Mouse (Mus musculus): ENCODE data around the gene Tnfrsf9.
"Not testable (repeated sequence)": the region's sequence is repeated elsewhere in the genome, so short reads cannot be mapped to it uniquely, and the experiment has no call there.

Gene Tnfrsf9

GRCm38 (mm10) chr4:150914290-150914733, at the start of gene Tnfrsf9, which contains the start of gene Park7:
Gene Tnfrsf9 (plus strand): TSS chr4:150914562.
Gene Park7 (minus strand): TSS chr4:150914437.
- DNase-seq (ENCODE audit: low spot score in 2 of 2) = peak; percentile 90 to 95

- no peak for DNase-seq (ENCODE audit: low spot score in 2 of 2)
Observed at GRCm38 (mm10) chr4:150865371-150865770, 49.0 kb upstream of the Tnfrsf9 start.

DNA sequence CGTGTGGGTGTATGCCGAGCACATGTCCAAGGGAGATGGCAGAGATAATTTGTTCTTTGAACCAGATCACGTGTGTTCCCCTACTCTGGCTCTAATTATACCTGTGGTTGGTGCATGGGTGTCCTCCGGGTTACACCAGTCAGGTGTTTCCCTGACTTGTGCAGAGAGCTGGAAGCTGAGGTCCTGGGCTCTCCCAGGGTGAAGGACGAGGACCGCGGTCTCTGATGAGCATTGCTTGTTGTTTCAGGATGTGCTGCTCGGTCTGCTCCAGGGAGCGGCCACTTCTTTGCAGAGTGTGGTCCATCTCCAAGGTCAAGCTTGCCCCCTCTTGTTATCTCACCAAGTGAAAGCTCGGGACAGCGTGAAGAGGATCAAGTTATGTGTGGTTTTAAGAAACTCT, 48.3 kb upstream of the Tnfrsf9 start:
- no peak for DNase-seq (ENCODE audit: low spot score in 2 of 2)

DNA sequence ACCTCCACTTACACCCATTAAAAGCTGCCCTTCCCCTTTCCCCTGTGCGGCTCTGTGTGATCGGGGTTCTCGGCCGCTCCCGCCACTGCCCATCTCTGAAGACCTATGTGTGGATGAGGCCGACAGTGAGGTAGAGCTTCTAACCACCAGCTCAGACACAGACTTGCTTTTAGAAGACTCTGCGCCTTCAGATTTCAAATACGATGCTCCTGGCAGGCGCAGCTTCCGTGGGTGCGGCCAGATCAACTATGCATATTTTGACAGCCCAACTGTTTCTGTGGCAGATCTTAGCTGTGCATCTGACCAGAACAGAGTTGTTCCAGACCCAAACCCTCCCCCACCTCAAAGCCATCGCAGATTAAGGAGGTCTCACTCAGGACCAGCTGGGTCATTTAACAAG, 47.9 kb upstream of the Tnfrsf9 start:
- DNase-seq (ENCODE audit: low spot score in 2 of 2) = no peak

DNA sequence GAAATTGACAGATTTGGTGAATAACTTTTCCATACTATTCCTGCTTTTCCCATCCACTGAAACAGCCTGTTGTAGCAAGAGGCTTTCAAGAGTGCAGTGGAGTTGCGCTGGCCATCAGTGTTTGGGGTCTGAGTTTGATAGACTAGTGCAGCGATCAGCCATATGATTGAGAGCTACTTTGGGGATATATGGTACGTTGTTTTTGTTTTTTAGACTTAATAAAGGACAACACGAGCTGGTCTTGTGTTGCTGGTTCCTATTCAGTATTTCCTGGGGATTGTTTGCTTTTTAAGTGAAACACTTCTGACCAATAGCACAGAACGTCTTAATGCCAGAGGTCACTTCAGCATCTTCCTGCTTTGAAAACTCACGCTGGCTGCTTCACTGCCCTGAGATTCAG, 46.2 kb upstream of the Tnfrsf9 start:
- DNase-seq (ENCODE audit: low spot score in 2 of 2) = no peak

DNA sequence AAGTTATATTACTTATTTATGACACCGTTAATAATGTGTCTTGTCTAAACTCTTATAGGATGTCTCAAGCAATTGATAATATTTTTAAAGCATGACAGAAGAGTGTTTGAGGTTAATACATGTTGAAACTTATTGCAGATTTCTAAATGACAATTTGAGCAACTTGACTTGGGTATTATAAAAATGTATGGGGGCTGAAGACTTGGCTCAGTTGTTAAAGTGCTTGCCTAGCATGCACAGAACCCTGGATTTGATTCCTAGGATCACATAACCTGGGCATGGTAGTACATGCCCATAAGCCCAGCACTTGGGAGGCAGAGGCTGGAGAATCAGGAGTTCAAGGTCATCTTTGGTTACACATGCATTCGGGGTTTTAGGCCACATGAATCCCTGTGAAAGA, 45.5 kb upstream of the Tnfrsf9 start:
- no peak for DNase-seq (ENCODE audit: low spot score in 2 of 2)

DNA sequence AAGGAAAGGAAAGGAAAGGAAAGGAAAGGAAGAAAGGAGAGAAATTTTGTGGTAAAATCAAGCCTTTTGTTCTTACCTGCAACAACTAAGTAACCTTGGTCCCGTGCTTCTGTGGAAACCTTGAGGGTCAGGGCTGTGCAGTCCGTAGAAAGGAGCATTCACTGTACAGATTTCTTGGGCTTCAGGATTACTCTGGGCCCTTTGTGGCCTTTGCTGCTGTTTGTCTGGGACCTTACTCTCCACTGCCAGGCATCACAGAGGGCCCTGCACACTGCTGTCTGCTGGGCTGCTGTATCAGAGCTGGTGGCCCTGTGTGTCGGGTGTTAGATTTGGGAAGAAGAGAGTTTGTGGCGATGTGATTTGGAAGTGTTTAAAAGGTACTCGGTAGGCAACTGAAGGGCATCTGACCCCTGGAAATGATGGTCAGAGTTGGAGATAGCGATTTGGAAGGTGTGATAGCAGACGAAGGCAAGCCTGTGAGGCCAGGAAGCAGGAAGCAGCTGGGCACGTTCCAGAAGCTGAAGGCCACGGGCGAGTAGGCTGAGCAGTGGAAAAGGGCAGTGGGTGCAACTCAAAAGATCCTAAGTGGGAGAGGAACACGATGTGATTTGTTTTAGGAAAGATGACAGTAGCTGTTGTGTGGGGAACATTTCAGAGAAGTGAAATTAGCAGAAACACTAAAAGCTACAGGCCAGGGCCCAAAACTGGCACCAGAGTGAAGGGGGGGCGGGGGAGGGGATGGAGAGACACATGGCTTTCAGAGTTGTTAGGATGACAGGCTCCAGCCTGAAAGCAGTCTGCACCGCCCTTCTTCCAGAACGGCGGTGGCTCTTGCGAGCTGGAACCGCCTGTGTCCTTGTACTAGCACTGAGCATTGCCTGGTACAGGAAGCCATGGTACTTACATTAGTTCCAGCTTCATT, 44.8 kb upstream of the Tnfrsf9 start:
- DNase-seq (ENCODE audit: low spot score in 2 of 2) = no peak

- no peak for DNase-seq (ENCODE audit: low spot score in 2 of 2)
Observed at GRCm38 (mm10) chr4:150870963-150871391, 43.4 kb upstream of the Tnfrsf9 start.

DNA sequence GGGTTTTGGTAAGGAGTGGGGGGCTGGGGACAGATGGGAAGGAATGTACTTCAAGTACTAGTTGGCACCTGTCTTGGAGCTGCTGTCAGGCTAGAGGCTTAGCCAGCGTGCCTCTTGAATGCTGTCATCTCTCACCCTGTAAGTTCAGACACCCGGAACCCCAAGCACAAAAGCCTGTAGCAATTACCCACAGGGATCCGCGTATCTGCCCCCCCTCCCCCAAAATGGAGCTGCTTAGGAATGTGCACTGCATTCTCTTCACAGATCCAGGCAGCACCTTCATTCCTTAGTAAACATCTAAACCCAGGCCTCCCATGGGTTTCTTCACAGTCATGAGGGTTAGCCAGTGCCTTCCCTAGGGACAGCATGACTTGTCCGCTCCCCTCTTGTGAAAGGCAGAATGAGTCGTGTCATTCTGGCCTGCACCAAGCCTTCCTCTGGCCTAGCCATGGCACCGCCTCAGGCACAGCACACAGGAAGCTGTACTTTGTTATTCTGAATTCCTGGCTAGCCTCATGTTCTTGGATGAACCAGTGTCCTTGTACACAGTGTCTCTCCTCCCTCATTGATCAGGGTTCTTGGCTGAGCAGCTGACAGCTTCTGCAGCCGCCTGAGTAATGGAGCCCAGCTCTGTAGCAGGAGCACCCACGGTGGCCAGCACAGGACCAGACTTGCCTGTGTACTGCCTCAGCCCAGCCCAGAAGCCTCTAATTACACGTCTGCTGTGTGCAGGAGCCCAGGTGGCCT, 42.8 kb upstream of the Tnfrsf9 start:
- DNase-seq (ENCODE audit: low spot score in 2 of 2) = no peak

GRCm38 (mm10) chr4:150872139-150872651, 42.2 kb upstream of the Tnfrsf9 start:
- DNase-seq (ENCODE audit: low spot score in 2 of 2) = peak in 1 of 2 experiments; percentile 49

DNA sequence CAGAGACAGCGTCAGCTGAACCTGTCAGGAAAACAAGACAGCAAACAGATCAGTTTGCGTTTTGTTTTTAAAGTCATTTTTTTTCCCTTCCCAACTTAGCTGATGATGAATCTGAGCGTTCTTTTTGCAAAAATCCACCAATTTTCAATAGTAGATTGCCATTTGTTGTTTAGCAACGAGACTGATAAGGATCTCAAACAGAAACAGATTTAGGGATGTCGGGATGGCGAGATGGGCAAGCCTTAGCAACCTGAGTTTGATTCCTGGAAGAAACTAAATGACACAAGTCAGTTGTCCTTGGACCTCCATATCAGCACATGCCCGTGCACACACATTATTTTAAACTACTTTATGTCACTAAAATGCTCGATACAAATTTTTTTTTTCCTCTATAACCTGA, 41.7 kb upstream of the Tnfrsf9 start:
- DNase-seq (ENCODE audit: low spot score in 2 of 2) = no peak

DNA sequence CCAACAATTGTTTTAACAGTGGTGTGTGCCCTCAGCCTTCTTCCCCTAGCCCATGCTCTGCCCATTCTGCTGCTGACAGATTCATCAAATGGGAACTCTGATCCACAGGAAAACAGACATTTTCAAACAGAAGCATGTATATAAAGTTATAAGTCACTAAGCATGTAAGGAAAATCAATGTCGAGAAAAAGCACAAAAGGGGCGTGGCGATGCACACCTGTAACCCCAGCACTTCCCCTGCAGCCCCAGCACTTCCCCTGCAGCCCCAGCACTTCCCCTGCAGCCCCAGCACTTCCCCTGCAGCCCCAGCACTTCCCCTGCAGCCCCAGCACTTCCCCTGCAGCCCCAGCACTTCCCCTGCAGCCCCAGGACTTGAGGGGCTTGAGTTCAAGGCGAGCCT, 39.9 kb upstream of the Tnfrsf9 start:
- DNase-seq (ENCODE audit: low spot score in 2 of 2) = not testable (repeated sequence)

GRCm38 (mm10) chr4:150875393-150875792, 39.0 kb upstream of the Tnfrsf9 start:
- DNase-seq (ENCODE audit: low spot score in 2 of 2) = no peak

DNA sequence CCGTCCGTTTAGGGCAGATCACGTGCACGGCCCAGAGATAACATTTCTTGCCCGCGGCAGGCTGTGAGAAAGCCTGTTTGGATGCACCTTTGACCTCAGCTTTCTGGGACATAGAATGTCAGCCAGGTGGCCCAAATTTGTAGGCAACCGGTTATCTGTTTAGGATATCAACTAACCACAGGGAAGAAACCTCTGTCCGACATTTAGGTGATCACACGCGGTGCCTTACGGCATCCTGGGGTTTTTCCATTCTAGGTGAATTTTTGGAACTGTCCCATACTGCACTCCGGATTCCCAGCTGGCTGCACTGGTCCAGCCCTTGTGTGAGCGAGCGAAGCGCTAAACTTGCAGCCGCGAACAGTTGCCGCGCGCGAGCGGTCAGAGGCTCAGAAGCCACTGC, 34.7 kb upstream of the Tnfrsf9 start:
- DNase-seq (ENCODE audit: low spot score in 2 of 2) = no peak

DNA sequence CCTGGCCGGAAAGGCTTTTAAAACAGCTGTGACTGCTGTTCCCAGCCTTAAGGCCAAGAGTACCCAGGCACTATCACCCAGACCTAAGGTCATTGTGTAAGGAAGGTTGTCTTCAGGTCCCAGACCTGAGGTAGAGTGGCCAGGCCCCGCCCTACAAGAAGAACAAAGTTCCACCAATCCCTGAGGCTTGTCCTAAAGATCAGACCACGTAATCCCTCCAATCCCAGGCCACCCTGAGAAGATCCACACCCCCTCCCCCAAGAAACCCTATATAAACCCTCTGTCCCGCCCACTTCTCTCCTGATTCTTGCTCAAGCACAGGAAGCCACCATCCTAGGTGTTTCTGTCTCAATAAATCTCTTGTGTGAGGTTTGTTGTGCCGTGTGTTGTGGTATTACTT, 34.0 kb upstream of the Tnfrsf9 start:
- no peak for DNase-seq (ENCODE audit: low spot score in 2 of 2)

- no peak for DNase-seq (ENCODE audit: low spot score in 2 of 2)
Observed at GRCm38 (mm10) chr4:150882632-150883031, 31.7 kb upstream of the Tnfrsf9 start.

DNA sequence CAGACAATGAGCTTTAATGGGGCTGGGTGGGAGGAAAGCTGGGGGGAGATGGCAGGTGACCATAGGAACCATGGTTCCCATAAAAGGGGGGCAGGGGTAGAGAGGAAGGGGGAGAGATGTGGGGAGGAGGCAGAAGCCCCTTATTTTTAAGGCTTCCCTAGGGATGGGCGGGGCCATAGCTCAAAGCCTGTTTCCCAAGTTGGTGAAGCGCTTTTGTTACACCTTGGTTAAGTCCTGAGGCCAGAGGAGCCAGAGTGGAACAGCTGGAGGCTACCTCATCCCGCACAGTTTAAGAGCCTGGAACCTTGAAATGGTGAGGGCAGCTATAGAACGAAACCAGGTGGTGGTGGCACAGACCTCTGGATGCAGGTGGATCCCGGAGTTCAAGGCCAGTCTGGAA, 26.5 kb upstream of the Tnfrsf9 start:
- no peak for DNase-seq (ENCODE audit: low spot score in 2 of 2)

GRCm38 (mm10) chr4:150888492-150888891, 25.9 kb upstream of the Tnfrsf9 start:
- DNase-seq (ENCODE audit: low spot score in 2 of 2) = no peak

DNA sequence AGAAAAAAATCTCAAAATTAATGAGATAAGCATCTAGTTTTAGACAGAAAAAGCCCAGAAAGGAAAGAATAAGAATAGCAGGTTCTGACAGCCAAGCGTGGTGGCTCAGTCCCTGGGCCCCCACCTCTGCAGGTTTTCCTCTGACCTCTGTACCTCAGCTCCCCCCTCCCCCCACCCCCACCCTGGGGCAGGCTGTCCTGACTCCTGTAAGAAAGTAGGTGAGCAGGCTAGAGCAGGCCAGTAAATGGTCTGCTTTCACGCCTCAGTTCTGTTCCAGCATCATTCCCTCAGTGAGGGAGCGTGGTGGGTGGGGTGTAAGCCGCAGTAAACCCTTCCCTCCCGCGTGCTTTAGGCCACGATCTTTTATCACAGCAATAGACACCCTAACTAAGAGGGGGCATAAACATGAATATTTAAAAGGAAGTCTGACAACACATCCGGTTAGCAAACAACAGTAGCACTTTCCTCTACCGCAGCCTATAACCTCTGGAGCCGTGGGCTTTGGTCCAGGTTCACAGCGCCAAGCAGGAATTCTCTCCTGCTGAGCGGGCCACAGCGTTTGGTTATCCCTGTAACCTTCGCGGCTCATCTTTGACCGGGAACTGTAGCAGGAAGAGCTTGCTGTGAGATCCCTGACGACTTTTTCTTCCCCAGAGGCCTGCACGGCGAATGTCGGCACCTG, 24.9 kb upstream of the Tnfrsf9 start:
- no peak for DNase-seq (ENCODE audit: low spot score in 2 of 2)

DNA sequence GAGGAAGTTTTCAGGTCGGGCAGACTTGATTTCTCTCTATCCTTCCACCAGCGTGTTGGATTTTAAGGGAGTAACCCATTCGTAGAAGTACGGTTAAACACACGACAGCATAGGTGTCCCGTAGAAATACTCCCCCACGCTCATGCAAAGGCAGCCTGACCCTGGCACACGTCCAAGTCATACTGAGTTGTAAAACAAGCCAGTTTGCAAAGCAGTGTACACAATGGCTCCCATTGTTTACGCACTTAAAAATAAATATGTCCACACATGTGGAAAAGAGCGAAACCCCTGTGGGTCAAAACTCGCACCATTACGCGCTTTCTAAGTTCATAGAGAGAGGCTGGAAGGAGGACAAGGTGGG, 24.4 kb upstream of the Tnfrsf9 start:
- no peak for DNase-seq (ENCODE audit: low spot score in 2 of 2)

GRCm38 (mm10) chr4:150891308-150891707, 23.1 kb upstream of the Tnfrsf9 start:
- DNase-seq (ENCODE audit: low spot score in 2 of 2) = no peak

Data from left cerebral cortex, adult 9 months (tissue).